ENCODE assay signal across 8 mouse cellular contexts in the genomic region with DNA sequence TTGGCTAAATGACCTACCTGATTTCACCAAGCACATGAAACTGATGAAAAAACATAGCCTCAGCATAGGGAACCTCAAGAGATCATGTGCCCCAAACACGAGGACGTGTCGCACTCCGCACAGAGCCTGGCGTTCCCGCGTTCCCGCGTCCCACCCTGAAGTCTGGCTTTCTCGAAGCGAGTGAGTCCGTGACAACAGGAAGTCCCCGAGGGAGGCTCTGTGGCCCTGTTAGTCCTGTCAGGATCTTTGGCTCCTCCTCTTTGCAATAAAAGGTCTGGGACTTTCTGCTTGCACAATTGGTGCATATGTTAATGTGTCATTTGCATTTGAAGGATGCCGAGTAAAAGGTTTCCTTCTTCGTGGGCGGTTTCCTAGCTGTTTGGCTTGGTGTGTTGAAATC. TPM values are rescaled to one million over a fixed set of nuclear protein-coding genes. Genes with fewer than 3 reads are reported as not detected.
DNase-seq lines count a peak whose midpoint lies in the region; ATAC-seq and TF ChIP-seq lines count a peak whose summit lies in the region.

Gene Liph (minus strand): TSS at position 360 of the 400 bp plus-strand sequence.

- no peak for TF ChIP-seq CTCF in ES-Bruce4 (IDR thresholded peaks at IDR 0.05; ENCODE audit: low read depth, low read length)
- no peak for TF ChIP-seq CTCF in brain, embryonic 14.5 days (IDR thresholded peaks at IDR 0.05; ENCODE audit: borderline replicate concordance, extremely low read depth, insufficient read depth, insufficient read length)
- no peak for TF ChIP-seq CTCF in lung, postnatal 0 days (IDR thresholded peaks at IDR 0.05)

- no peaks in the 10 kb centered on the region for H3K9me3 ChIP-seq in ES-Bruce4 (replicated peaks; ENCODE audit: control insufficient read depth, insufficient read depth, low read length, poor library complexity, severe bottlenecking)
- H3K9me3 ChIP-seq in kidney, embryonic 16.5 days (ENCODE audit: low read length): no peaks in the 10 kb centered on the region
- no peaks in the 10 kb centered on the region for H3K9me3 ChIP-seq in lung, postnatal 0 days (ENCODE audit: low read length)

- WGBS in kidney, embryonic 16.5 days: 7% methylated on average over 16 of the region's 16 CpGs
- 7% methylated on average over 16 of the region's 16 CpGs for WGBS in lung, postnatal 0 days

- H3K27me3 ChIP-seq in ES-Bruce4 (ENCODE audit: control insufficient read depth, insufficient read depth, low read length, poor library complexity, severe bottlenecking): no peaks in the 10 kb centered on the region
- H3K27me3 ChIP-seq in kidney, embryonic 16.5 days (ENCODE audit: insufficient read depth, low read length): no peaks in the 10 kb centered on the region
- no peaks in the 10 kb centered on the region for H3K27me3 ChIP-seq in lung, postnatal 0 days (replicated peaks; ENCODE audit: insufficient read depth, low read length)

- peak within 1 kb of the TSS; percentile 81 for H3K27ac ChIP-seq in ES-Bruce4 (ENCODE audit: insufficient read depth, low read length)
- H3K27ac ChIP-seq in kidney, embryonic 16.5 days (ENCODE audit: low read length): no peak within 1 kb of the TSS
- H3K27ac ChIP-seq in lung, postnatal 0 days (ENCODE audit: low read length): peak within 1 kb of the TSS; percentile 92

- H3K4me3 ChIP-seq in ES-Bruce4 (ENCODE audit: low read depth, low read length): peak within 1 kb of the TSS; percentile 78
- peak within 1 kb of the TSS; percentile 32 for H3K4me3 ChIP-seq in kidney, embryonic 16.5 days (ENCODE audit: low read length)
- H3K4me3 ChIP-seq in lung, postnatal 0 days (ENCODE audit: low read depth, low read length): peak within 1 kb of the TSS; percentile 26

- H3K36me3 ChIP-seq in ES-Bruce4 (ENCODE audit: control insufficient read depth, insufficient read depth, low read length, poor library complexity, severe bottlenecking): no peaks in the 10 kb centered on the region
- no peaks in the 10 kb centered on the region for H3K36me3 ChIP-seq in kidney, embryonic 16.5 days (ENCODE audit: insufficient read depth, low read length)
- no peaks in the 10 kb centered on the region for H3K36me3 ChIP-seq in lung, postnatal 0 days (ENCODE audit: insufficient read depth, low read length)

- DNase-seq in brain, embryonic 14.5 days (ENCODE audit: low read depth): peak; percentile 62
- DNase-seq in lung, postnatal 0 days (ENCODE audit: low spot score): peak; percentile 88
- peak; percentile 43 to 52 for DNase-seq in spleen, postnatal 10 days (ENCODE audit: low spot score in 2 of 2)
- no peak for DNase-seq in left cerebral cortex, postnatal 4 days
- no peak for DNase-seq in left cerebral cortex, adult 9 months (ENCODE audit: low spot score in 2 of 2)

- TF ChIP-seq POLR2A in ES-Bruce4 (IDR thresholded peaks at IDR 0.05; ENCODE audit: insufficient read depth, low read length): peak; percentile 52
- TF ChIP-seq POLR2A in brain, embryonic 14.5 days (IDR thresholded peaks at IDR 0.05; ENCODE audit: borderline replicate concordance, extremely low read depth, insufficient read depth, insufficient read length, poor library complexity, severe bottlenecking): no peak

- H3K4me2 ChIP-seq in kidney, embryonic 16.5 days (replicated peaks; ENCODE audit: low read depth, low read length): peak within 1 kb of the TSS; percentile 49
- H3K4me2 ChIP-seq in lung, postnatal 0 days (replicated peaks; ENCODE audit: low read depth, low read length): peak within 1 kb of the TSS; percentile 52

- ATAC-seq in granulocyte monocyte progenitor cell, adult 5-6 weeks (replicated peaks; ENCODE audit: poor library complexity, severe bottlenecking): peak; percentile 91
- ATAC-seq in kidney, embryonic 16.5 days (ENCODE audit: low FRiP score, low TSS enrichment): no peak
- ATAC-seq in lung, postnatal 0 days: peak; percentile 2; the same call in 1 of the 2 replicates

- intact Hi-C loops in left cerebral cortex, postnatal 4 days (cut with DNase I): no loop called here

- TF ChIP-seq EP300 in ES-Bruce4 (IDR thresholded peaks at IDR 0.05; ENCODE audit: insufficient read depth, low read depth, low read length): peak; percentile 88
- 0 out of 2 replicates have a peak, but pooled peaks have one; percentile 40 for TF ChIP-seq EP300 in lung, postnatal 0 days (IDR thresholded peaks at IDR 0.05)

- H3K4me1 ChIP-seq in ES-Bruce4 (ENCODE audit: control insufficient read depth, insufficient read depth, low read length): peaks cover 10% of the 10 kb centered on the region
- peaks cover 3% of the 10 kb centered on the region; the same call in 1 of the 2 replicates for H3K4me1 ChIP-seq in kidney, embryonic 16.5 days (ENCODE audit: insufficient read depth, low read length)
- no peaks in the 10 kb centered on the region for H3K4me1 ChIP-seq in lung, postnatal 0 days (ENCODE audit: insufficient read depth, low read depth, low read length)

- peak within 1 kb of the TSS; percentile 42 for H3K9ac ChIP-seq in ES-Bruce4 (ENCODE audit: low read depth, poor library complexity, severe bottlenecking)
- 0 out of 2 replicates have a peak within 1 kb of the TSS, but pooled peaks have one; percentile 4 for H3K9ac ChIP-seq in kidney, embryonic 16.5 days (replicated peaks; ENCODE audit: low read length)
- 0 out of 2 replicates have a peak within 1 kb of the TSS, but pooled peaks have one; percentile 13 for H3K9ac ChIP-seq in lung, postnatal 0 days (replicated peaks; ENCODE audit: low read depth)

RNA-seq across cellular contexts. Expression of gene Liph, which starts in this region (rescaled TPM):
- 7.9 and 11.2 TPM in 2 replicates for polyA plus RNA-seq in ES-Bruce4 (2011; ENCODE audit: insufficient read depth, insufficient read length, low read depth, missing spikeins)
- polyA plus RNA-seq in brain, embryonic 14.5 days (2012; rRNA removed): 0.35 and 0.46 TPM in 2 replicates
- 0.53 TPM in 1 of 2 replicates, not detected in the other for total RNA-seq in granulocyte monocyte progenitor cell, adult 5-6 weeks (2014; fragmentation: Nextera tagmentation)
- total RNA-seq in granulocyte monocyte progenitor cell, adult 5-6 weeks (2017): not detected in 2 replicates
- polyA plus RNA-seq in kidney, embryonic 16.5 days (2015; fragmentation: Nextera tagmentation; extraction: Ambion mirVana): 0.48 and 0.96 TPM in 2 replicates
- 30.4 and 31.0 TPM in 2 replicates for polyA plus RNA-seq in lung, postnatal 0 days (2015; fragmentation: Nextera tagmentation; extraction: Ambion mirVana)
- total RNA-seq in left cerebral cortex, postnatal 4 days (2021): under 1 TPM; 0.14 to 0.18 TPM

Comparison
In these comparisons a context has a peak if more than half of its experiments do, and no peak if none do; other contexts are left out.
1. Peak in DNase-seq in brain, embryonic 14.5 days; RNA of the gene not detected or under 1 TPM.
2. Peak in ATAC-seq in granulocyte monocyte progenitor cell, adult 5-6 weeks; RNA of the gene not detected or under 1 TPM.
3. H3K4me3 ChIP-seq: peak in every context shown above with its lines; median percentile 78 in ES-Bruce4; 32 in kidney, embryonic 16.5 days; 26 in lung, postnatal 0 days.
4. DNase-seq: peak in lung, postnatal 0 days (single experiment) and spleen, postnatal 10 days (2 of 2); none in left cerebral cortex, postnatal 4 days (single experiment) and left cerebral cortex, adult 9 months (0 of 2).
5. Peak in every context shown above with its lines, with median percentiles within 50 percentile points of each other: H3K9ac ChIP-seq.